Mouse (Mus musculus) liver, embryonic 15.5 days (tissue): ENCODE measurements around the gene Ptges2. TPM values are rescaled to one million over a fixed set of nuclear protein-coding genes. Genes with fewer than 3 reads are reported as not detected.

Source experiments
- ATAC-seq: fragments of 200-750 bp; cut with Nextera tagmentation; 2 replicates; pipeline ENCODE4 v1.8.0; 2017; ENCODE audit warnings: moderate number of reproducible peaks, mild to moderate bottlenecking, moderate library complexity; ENCODE audit not compliant: insufficient read depth
- H3K27ac ChIP-seq: fragments of 300-500 bp; sonication (generic); replicated peaks from 2 replicates; pipeline ENCODE4 v1.5.1; 2015; ENCODE audit warnings: mild to moderate bottlenecking, inconsistent platforms
- H3K27me3 ChIP-seq: fragments of 300-500 bp; sonication (generic); 2 replicates; pipeline ENCODE4 v1.6.1; 2015; ENCODE audit warnings: mild to moderate bottlenecking, inconsistent platforms
- H3K36me3 ChIP-seq: fragments of 300-500 bp; sonication (generic); replicated peaks from 2 replicates; pipeline ENCODE4 v1.6.1; 2015; ENCODE audit warnings: moderate library complexity, mild to moderate bottlenecking, inconsistent platforms
- H3K4me1 ChIP-seq: fragments of 300-500 bp; sonication (generic); replicated peaks from 2 replicates; pipeline ENCODE4 v1.6.1; 2015; ENCODE audit warnings: inconsistent platforms
- H3K4me2 ChIP-seq: fragments of 300-500 bp; sonication (generic); 2 replicates; pipeline ENCODE4 v1.6.1; 2015; ENCODE audit warnings: moderate library complexity, mild to moderate bottlenecking, inconsistent platforms
- H3K4me3 ChIP-seq: fragments of 300-500 bp; sonication (generic); replicated peaks from 2 replicates; pipeline ENCODE4 v1.5.1; 2015; ENCODE audit warnings: mild to moderate bottlenecking, inconsistent platforms
- H3K9ac ChIP-seq: fragments of 300-500 bp; sonication (generic); 2 replicates; pipeline ENCODE4 v1.6.1; 2015; ENCODE audit warnings: moderate library complexity, mild to moderate bottlenecking, inconsistent platforms
- H3K9me3 ChIP-seq: fragments of 300-500 bp; sonication (generic); replicated peaks from 2 replicates; pipeline ENCODE4 v1.6.1; 2016; ENCODE audit warnings: inconsistent platforms
- WGBS: fragments of 180-500 bp; shearing (Covaris S2); methylation state at CpG from one replicate; pipeline ENCODE4 v1.1.7; 2015; ENCODE audit warnings: mixed read lengths; ENCODE audit not compliant: insufficient replicate concordance; 5-methylcytosine and 5-hydroxymethylcytosine counted together
- polyA plus RNA-seq: library from polyadenylated mRNA; unstranded; fragments of >200 nt; fragmentation: Nextera tagmentation; extraction: Ambion mirVana; gene quantifications from 2 replicates; pipeline ENCODE4 v1.2.1, GENCODE M21; 2015

Gene Ptges2
- polyA plus RNA-seq, 1 experiment from 2014 or later = 12.2 TPM

GRCm38 (mm10) chr2:32416556-32416955 is 20.9 kb downstream of the Ptges2 start:
- H3K27ac ChIP-seq = no peak overlapping the region
- peaks cover 31% of the 10 kb centered on the region for H3K4me1 ChIP-seq
- no peak overlapping the region for H3K9ac ChIP-seq
- H3K4me3 ChIP-seq = no peak overlapping the region
- H3K9me3 ChIP-seq = no peaks in the 10 kb centered on the region
- peaks cover 76% of the 10 kb centered on the region for H3K36me3 ChIP-seq
- 73% methylated on average over 2 of the region's 2 CpGs for WGBS
- ATAC-seq = no peak
- H3K4me2 ChIP-seq = no peak overlapping the region
- H3K27me3 ChIP-seq = no peaks in the 10 kb centered on the region

GRCm38 (mm10) chr2:32417486-32417885 is 21.8 kb downstream of the Ptges2 start:
- no peak for ATAC-seq
- Histone ChIP-seq H3K27me3 (no peaks in the 10 kb centered on the region), H3K4me2 (no peak overlapping the region), H3K27ac (no peak overlapping the region), H3K4me1 (peaks cover 38% of the 10 kb centered on the region), H3K4me3 (no peak overlapping the region), H3K9ac (no peak overlapping the region), H3K9me3 (no peaks in the 10 kb centered on the region), H3K36me3 (peaks cover 79% of the 10 kb centered on the region)
- 82% methylated on average over 8 of the region's 8 CpGs for WGBS

DNA sequence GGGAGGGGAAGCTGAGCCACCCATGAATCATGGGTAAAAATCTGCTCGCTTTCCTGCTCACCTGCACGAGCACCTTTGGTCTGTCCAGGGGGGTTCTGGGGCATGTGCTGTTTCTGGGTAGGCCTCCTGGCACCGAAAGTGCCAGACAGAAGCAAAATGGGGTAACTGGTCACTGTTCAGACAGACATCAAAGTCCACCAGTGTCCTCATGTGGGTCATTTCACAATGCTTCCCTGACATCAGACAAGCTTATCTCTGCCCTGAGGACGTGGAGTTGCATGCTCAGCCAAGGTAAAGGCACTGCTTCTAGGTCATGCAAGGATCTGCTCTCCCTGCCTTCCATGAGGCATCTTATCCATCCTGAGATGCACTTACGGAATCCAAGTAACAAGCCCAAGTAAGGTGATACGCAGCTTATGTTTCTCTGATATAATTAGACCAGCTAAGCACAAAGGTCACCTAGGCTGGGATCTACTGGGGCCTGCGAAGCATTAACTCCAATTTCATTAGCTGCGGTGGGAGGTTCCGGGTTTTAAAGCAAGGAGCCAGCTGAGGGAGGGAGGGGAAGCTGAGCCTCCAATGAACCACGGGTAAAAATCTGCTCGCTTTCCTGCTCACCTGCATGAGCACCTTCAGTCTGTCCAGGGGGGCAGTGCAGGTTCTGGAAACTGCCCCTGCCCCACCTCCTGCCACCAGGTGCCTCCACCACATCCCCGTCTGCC is 22.9 kb downstream of the Ptges2 start:
- Histone ChIP-seq H3K27ac (peak overlapping the region; percentile 71), H3K4me1 (peaks cover 42% of the 10 kb centered on the region), H3K27me3 (no peaks in the 10 kb centered on the region), H3K4me3 (no peak overlapping the region), H3K36me3 (peaks cover 79% of the 10 kb centered on the region), H3K4me2 (no peak overlapping the region), H3K9ac (no peak overlapping the region), H3K9me3 (no peaks in the 10 kb centered on the region)
- WGBS = 75% methylated on average over 12 of the region's 12 CpGs
- ATAC-seq = peak; percentile 43; the same call in 1 of the 2 replicates

DNA sequence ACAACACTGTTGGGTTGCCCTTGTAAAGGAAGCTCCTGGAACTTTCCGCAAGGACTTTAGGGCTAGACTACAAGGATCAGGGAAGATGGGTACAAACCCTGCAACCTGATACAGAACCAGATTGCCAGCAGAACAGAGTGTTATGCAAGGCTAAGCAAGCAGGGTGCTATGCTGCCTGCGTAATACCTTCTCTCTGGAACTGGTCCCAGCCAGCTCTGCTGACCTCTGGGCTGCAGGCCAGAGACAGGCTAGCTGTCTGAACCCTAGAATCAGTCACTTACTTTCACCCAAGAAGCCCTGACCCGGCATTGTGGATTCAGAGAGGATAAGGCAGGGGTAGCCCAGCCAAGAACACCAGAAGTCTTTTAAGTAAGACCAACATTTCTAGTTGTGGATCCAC is 23.7 kb downstream of the Ptges2 start:
- H3K9me3 ChIP-seq = no peaks in the 10 kb centered on the region
- H3K27ac ChIP-seq = peak overlapping the region; percentile 71
- H3K4me1 ChIP-seq = peaks cover 49% of the 10 kb centered on the region
- WGBS = 80% methylated on average over 3 of the region's 3 CpGs
- no peaks in the 10 kb centered on the region for H3K27me3 ChIP-seq
- peaks cover 72% of the 10 kb centered on the region for H3K36me3 ChIP-seq
- no peak overlapping the region for H3K4me3 ChIP-seq
- H3K9ac ChIP-seq = no peak overlapping the region
- peak; percentile 42 for ATAC-seq
- H3K4me2 ChIP-seq = no peak overlapping the region

GRCm38 (mm10) chr2:32420066-32420608 is 24.4 kb downstream of the Ptges2 start:
- Histone ChIP-seq H3K9ac (no peak overlapping the region; the same call in 1 of the 2 replicates), H3K4me1 (peaks cover 57% of the 10 kb centered on the region), H3K4me3 (no peak overlapping the region), H3K27me3 (no peaks in the 10 kb centered on the region), H3K36me3 (peaks cover 65% of the 10 kb centered on the region), H3K27ac (peak overlapping the region; percentile 29), H3K4me2 (no peak overlapping the region), H3K9me3 (no peaks in the 10 kb centered on the region)
- no peak for ATAC-seq
- 77% methylated on average over 12 of the region's 12 CpGs for WGBS

DNA sequence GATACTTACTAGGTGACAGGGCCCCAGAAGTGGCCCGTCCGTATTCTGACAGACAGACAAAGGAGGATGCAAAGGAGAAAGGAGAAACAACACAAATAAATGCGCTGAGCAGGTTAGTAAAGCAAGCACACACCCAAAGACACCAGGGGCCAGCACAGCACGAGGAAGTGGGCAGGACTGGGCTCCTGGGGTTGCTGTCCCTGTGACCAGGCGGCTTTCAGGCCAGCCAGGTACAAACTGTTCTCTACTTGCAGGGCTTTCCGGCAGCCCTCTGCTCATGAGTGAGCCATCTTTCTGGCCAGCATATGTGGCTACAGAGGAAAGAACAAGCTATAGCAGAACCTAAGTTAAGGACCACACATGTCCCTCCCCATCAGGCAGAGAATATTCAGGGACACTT is 25.0 kb downstream of the Ptges2 start:
- H3K9me3 ChIP-seq = no peaks in the 10 kb centered on the region
- ATAC-seq = no peak
- peaks cover 62% of the 10 kb centered on the region for H3K4me1 ChIP-seq
- H3K27ac ChIP-seq = no peak overlapping the region
- no peaks in the 10 kb centered on the region for H3K27me3 ChIP-seq
- 70% methylated on average over 6 of the region's 6 CpGs for WGBS
- peaks cover 60% of the 10 kb centered on the region for H3K36me3 ChIP-seq
- no peak overlapping the region for H3K4me2 ChIP-seq
- H3K4me3 ChIP-seq = no peak overlapping the region
- no peak overlapping the region; the same call in 1 of the 2 replicates for H3K9ac ChIP-seq

GRCm38 (mm10) chr2:32421851-32422251 is 26.2 kb downstream of the Ptges2 start:
- no peak overlapping the region for H3K27ac ChIP-seq
- no peak overlapping the region for H3K4me3 ChIP-seq
- no peaks in the 10 kb centered on the region for H3K9me3 ChIP-seq
- H3K9ac ChIP-seq = no peak overlapping the region
- 77% methylated on average over 6 of the region's 6 CpGs for WGBS
- H3K4me1 ChIP-seq = peaks cover 66% of the 10 kb centered on the region
- peaks cover 48% of the 10 kb centered on the region for H3K36me3 ChIP-seq
- ATAC-seq = no peak
- 0 out of 2 replicates have a peak overlapping the region, but pooled peaks have one; percentile 63 for H3K4me2 ChIP-seq
- no peaks in the 10 kb centered on the region for H3K27me3 ChIP-seq

DNA sequence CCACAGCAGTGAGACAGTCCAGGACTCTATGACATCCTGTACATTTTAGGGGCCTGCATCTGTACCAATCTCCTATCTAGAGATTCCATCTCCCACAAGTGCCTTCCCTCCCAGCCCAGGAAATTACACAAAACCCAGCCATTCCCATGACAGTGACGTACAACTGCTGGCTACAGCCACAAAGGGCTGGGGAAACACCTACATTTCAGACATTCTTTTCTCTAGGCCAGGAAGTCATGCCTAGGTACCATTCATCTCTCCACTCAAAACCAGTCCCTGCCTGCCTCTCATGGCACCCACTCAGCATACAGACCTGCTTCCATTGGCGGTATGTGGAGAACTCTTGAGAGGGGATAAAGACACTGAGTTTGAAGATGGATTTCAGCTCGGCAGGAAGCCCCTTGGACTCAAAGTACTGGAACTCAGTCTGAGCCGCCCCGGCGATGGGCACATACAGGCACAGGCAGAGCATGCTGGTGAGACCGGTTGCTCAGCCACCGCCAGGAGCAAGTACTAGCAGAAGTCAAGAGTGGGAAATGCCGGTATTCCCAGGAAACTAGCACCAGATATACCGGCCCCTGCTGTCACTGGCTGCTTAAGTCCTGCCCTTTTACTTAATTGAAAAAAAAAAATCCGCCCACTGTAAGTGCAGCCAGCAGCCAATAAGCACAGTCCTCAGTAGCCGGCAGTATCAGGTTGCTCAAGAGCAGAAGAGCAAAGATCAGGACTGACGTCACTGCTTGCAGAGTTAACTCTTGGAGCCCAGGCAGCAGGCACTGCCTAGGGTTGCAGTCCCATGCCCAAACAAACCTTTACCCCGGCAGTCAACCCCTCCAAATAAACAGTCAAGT is 28.0 kb downstream of the Ptges2 start:
- 14% methylated on average over 14 of the region's 14 CpGs for WGBS
- H3K4me1 ChIP-seq = peaks cover 74% of the 10 kb centered on the region
- H3K27me3 ChIP-seq = no peaks in the 10 kb centered on the region
- peak overlapping the region; percentile 73 for H3K27ac ChIP-seq
- peak overlapping the region; percentile 48 for H3K4me3 ChIP-seq
- H3K9ac ChIP-seq = peak overlapping the region; percentile 33
- H3K4me2 ChIP-seq = peak overlapping the region; percentile 63
- peak; percentile 84 for ATAC-seq
- H3K9me3 ChIP-seq = no peaks in the 10 kb centered on the region
- H3K36me3 ChIP-seq = peaks cover 31% of the 10 kb centered on the region

DNA sequence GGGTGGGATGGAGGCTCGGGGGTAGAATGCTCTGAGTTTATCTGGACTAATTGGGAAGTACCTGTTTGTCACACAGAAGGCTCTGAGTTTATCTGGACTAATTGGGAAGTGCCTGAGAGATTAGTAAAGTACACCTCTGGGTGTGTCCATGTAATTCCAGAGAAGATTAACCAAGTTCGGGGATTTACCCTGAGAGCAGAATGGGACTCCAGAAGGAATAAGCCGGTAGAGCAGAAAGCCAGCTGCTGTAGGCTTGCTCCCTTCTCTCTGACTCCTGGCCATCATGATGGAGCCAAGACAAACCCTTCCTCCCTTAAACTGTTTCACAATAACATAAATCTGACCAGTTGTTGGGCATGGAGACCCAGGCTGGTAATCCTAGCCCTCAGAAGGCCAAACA is 29.1 kb downstream of the Ptges2 start:
- no peak for ATAC-seq
- Histone ChIP-seq H3K4me3 (no peak overlapping the region), H3K4me1 (peaks cover 80% of the 10 kb centered on the region), H3K27ac (peak overlapping the region; percentile 55), H3K27me3 (no peaks in the 10 kb centered on the region), H3K9me3 (no peaks in the 10 kb centered on the region), H3K9ac (no peak overlapping the region), H3K4me2 (peak overlapping the region; percentile 63; the same call in 1 of the 2 replicates), H3K36me3 (peaks cover 20% of the 10 kb centered on the region)
- 49% methylated on average over 3 of the region's 3 CpGs for WGBS

DNA sequence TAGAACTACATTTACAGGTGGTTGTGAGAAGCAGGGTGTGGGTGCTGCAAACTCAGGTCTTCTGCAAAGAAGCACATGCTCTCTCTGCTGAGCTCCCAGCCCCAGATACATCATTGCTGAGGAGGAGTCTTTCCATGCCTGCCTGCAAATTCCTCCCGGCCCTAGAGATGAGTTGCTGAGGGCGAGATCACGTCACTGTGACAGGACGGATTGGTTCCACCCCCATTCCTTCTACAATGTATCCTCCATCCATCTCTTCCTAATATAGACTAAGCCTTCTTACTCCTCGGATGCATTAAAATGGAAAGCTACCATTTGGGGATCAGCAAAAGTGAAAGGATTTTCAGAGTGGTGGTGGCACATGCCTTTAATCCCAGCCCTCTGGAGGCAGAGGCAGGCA is 29.9 kb downstream of the Ptges2 start:
- 77% methylated on average over 5 of the region's 5 CpGs for WGBS
- ATAC-seq = no peak
- Histone ChIP-seq H3K9ac (no peak overlapping the region), H3K27me3 (no peaks in the 10 kb centered on the region), H3K4me1 (peaks cover 75% of the 10 kb centered on the region), H3K36me3 (peaks cover 13% of the 10 kb centered on the region), H3K4me3 (no peak overlapping the region), H3K4me2 (no peak overlapping the region), H3K27ac (no peak overlapping the region), H3K9me3 (no peaks in the 10 kb centered on the region)

DNA sequence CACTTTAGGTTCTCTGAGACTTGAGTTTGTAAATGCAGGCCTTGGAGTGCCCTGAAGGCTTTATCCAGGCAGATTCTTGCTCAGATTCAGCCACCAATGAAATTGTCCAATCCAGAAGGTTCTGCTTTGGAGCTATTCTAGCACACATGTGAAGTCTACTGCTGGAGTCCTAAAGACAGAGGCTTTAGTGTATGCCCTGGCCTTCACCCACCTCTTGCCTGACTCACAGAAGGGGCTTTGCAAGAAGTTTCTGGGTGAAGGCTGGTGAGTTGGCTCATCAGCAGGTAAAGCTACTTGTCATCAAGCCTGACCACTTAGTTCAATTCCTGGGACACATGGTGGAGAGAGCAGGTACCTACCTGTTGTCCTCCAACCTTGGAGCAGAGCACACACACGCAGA is 30.4 kb downstream of the Ptges2 start:
- peaks cover 7% of the 10 kb centered on the region for H3K36me3 ChIP-seq
- no peaks in the 10 kb centered on the region for H3K9me3 ChIP-seq
- H3K4me2 ChIP-seq = no peak overlapping the region
- H3K9ac ChIP-seq = no peak overlapping the region
- no peaks in the 10 kb centered on the region for H3K27me3 ChIP-seq
- no peak overlapping the region for H3K27ac ChIP-seq
- 91% methylated on average over 1 of the region's 1 CpGs for WGBS
- peaks cover 76% of the 10 kb centered on the region for H3K4me1 ChIP-seq
- H3K4me3 ChIP-seq = no peak overlapping the region
- ATAC-seq = no peak
